Mouse (Mus musculus) CH12.LX (cell line): ENCODE data around the gene Mrpl54. TPM values are rescaled to one million over a fixed set of nuclear protein-coding genes. Genes with fewer than 3 reads are reported as not detected.
A peak's percentile ranks its signal among the peaks of the same experiment; 100 is the strongest.

Source experiments
- DNase-seq: peaks from one replicate; pipeline ENCODE4 v3.0.0-alpha.2; 2013; ENCODE audit errors: extremely low read depth
- H3K27ac ChIP-seq: 2 replicates; pipeline ENCODE4 v1.5.1; 2012; ENCODE audit warnings: low read depth, mild to moderate bottlenecking, control low read depth, moderate library complexity; ENCODE audit not compliant: insufficient read depth
- H3K27me3 ChIP-seq: replicated peaks from 2 replicates; pipeline ENCODE3; 2012; ENCODE audit warnings: inconsistent platforms
- H3K36me3 ChIP-seq, 2 experiments: replicated peaks in 1 of 2; 2 replicates each; pipeline versions ENCODE3 to v1.6.1; 2012; ENCODE audit warnings: inconsistent platforms in 1 of 2, low read length in 1 of 2, mild to moderate bottlenecking in 1 of 2, mixed read lengths in 1 of 2, moderate library complexity in 1 of 2; ENCODE audit not compliant: control insufficient read depth in 1 of 2, insufficient read depth in 1 of 2
- H3K4me1 ChIP-seq, 2 experiments: 2 replicates each; pipeline ENCODE4 v1.6.1; 2012; ENCODE audit warnings: inconsistent platforms in 1 of 2, moderate library complexity in 1 of 2; ENCODE audit not compliant: insufficient read depth in 2 of 2, control insufficient read depth in 1 of 2
- H3K4me2 ChIP-seq: 2 replicates; pipeline ENCODE4 v1.6.1; 2012; ENCODE audit warnings: low read depth, mild to moderate bottlenecking, control low read depth; ENCODE audit not compliant: poor library complexity, insufficient read depth, severe bottlenecking
- H3K4me3 ChIP-seq, 3 experiments: fragments of 150-350 bp in 1 of 3; sonication (generic) in 1 of 3; replicated peaks in 1 of 3; 2 replicates each; pipeline versions ENCODE3 to v1.5.1; 2011 to 2012; ENCODE audit warnings: low read depth in 2 of 3, low read length in 2 of 3, mild to moderate bottlenecking in 2 of 3, moderate library complexity in 2 of 3, control low read depth in 1 of 3, improper control_type of control experiment in 1 of 3, inconsistent platforms in 1 of 3, mixed read lengths in 1 of 3; ENCODE audit not compliant: poor library complexity in 1 of 3
- H3K79me2 ChIP-seq: replicated peaks from 2 replicates; pipeline ENCODE4 v1.6.1; 2012; ENCODE audit warnings: mild to moderate bottlenecking, moderate library complexity; ENCODE audit not compliant: control insufficient read depth, poor library complexity, insufficient read depth, severe bottlenecking; ENCODE audit errors: extremely low read depth
- H3K9ac ChIP-seq: 2 replicates; pipeline ENCODE4 v1.6.1; 2012; ENCODE audit warnings: low read depth, mild to moderate bottlenecking, control low read depth, moderate library complexity; ENCODE audit not compliant: insufficient read depth
- H3K9me3 ChIP-seq: replicated peaks from 2 replicates; pipeline ENCODE3; 2012; ENCODE audit warnings: low read length, inconsistent platforms, mixed read lengths
- BHLHE40 ChIP-seq: IDR thresholded peaks from 2 replicates; pipeline ENCODE4 v1.6.1; 2011; ENCODE audit warnings: mild to moderate bottlenecking, low read depth, low read length, improper control_type of control experiment
- CHD1 ChIP-seq: IDR thresholded peaks from 2 replicates; pipeline ENCODE4 v1.6.1; 2012; ENCODE audit warnings: low read depth, low read length, improper control_type of control experiment, inconsistent platforms
- CHD2 ChIP-seq: IDR thresholded peaks from 2 replicates; pipeline ENCODE4 v1.6.1; 2011; ENCODE audit warnings: low read length, improper control_type of control experiment
- CTCF ChIP-seq, 2 experiments: IDR thresholded peaks in 1 of 2; conservative IDR thresholded peaks in 1 of 2; 2 replicates each; pipeline ENCODE4 v1.5.1; 2011 to 2012; ENCODE audit warnings: low read depth in 2 of 2, low read length in 2 of 2, improper control_type of control experiment in 1 of 2, inconsistent platforms in 1 of 2, mild to moderate bottlenecking in 1 of 2, moderate library complexity in 1 of 2
- E2F4 ChIP-seq: IDR thresholded peaks from 2 replicates; pipeline ENCODE4 v1.6.1; 2011; ENCODE audit warnings: low read depth, low read length, improper control_type of control experiment; ENCODE audit not compliant: insufficient replicate concordance
- ELF1 ChIP-seq: IDR thresholded peaks from 2 replicates; pipeline ENCODE4 v1.6.1; 2014; ENCODE audit warnings: low read depth, mild to moderate bottlenecking, inconsistent platforms, low read length, improper control_type of control experiment
- EP300 ChIP-seq: IDR thresholded peaks from 2 replicates; pipeline ENCODE4 v1.6.1; 2011; ENCODE audit warnings: low read length, improper control_type of control experiment
- ETS1 ChIP-seq: conservative IDR thresholded peaks from 2 replicates; pipeline ENCODE4 v1.6.1; 2012; ENCODE audit warnings: low read depth, mild to moderate bottlenecking, inconsistent platforms, low read length, improper control_type of control experiment, moderate library complexity
- GABPA ChIP-seq: IDR thresholded peaks from 2 replicates; pipeline ENCODE4 v1.6.1; 2012; ENCODE audit warnings: low read depth, low read length, improper control_type of control experiment, inconsistent platforms; ENCODE audit not compliant: insufficient replicate concordance
- HCFC1 ChIP-seq: IDR thresholded peaks from 2 replicates; pipeline ENCODE4 v1.6.1; 2012; ENCODE audit warnings: low read depth, mild to moderate bottlenecking, inconsistent platforms, low read length, improper control_type of control experiment
- IRF4 ChIP-seq: IDR thresholded peaks from 2 replicates; pipeline ENCODE4 v1.6.1; 2014; ENCODE audit warnings: low read depth, mild to moderate bottlenecking, inconsistent platforms, low read length, improper control_type of control experiment
- JUN ChIP-seq: IDR thresholded peaks from 2 replicates; pipeline ENCODE4 v1.6.1; 2011; ENCODE audit warnings: low read depth, mild to moderate bottlenecking, low read length, improper control_type of control experiment, moderate library complexity; ENCODE audit not compliant: insufficient read depth
- JUND ChIP-seq: conservative IDR thresholded peaks from 2 replicates; pipeline ENCODE4 v1.6.1; 2011; ENCODE audit warnings: low read depth, low read length, improper control_type of control experiment
- KAT2A ChIP-seq: IDR thresholded peaks from 2 replicates; pipeline ENCODE4 v1.6.1; 2012; ENCODE audit warnings: low read length, improper control_type of control experiment, inconsistent platforms; ENCODE audit not compliant: insufficient replicate concordance
- MAFK ChIP-seq: IDR thresholded peaks from 2 replicates; pipeline ENCODE4 v1.6.1; 2011; ENCODE audit warnings: low read length, improper control_type of control experiment; ENCODE audit not compliant: insufficient replicate concordance
- MAX ChIP-seq: IDR thresholded peaks from 2 replicates; pipeline ENCODE4 v1.6.1; 2011; ENCODE audit warnings: low read length, improper control_type of control experiment
- MAZ ChIP-seq: IDR thresholded peaks from 2 replicates; pipeline ENCODE4 v1.6.1; 2012; ENCODE audit warnings: low read depth, mild to moderate bottlenecking, inconsistent platforms, low read length, improper control_type of control experiment, moderate library complexity
- MEF2A ChIP-seq: IDR thresholded peaks from 2 replicates; pipeline ENCODE4 v1.6.1; 2014; ENCODE audit warnings: low read depth, mild to moderate bottlenecking, inconsistent platforms, low read length, improper control_type of control experiment, borderline replicate concordance
- MXI1 ChIP-seq: IDR thresholded peaks from 2 replicates; pipeline ENCODE4 v1.6.1; 2011; ENCODE audit warnings: mild to moderate bottlenecking, low read depth, low read length, improper control_type of control experiment
- MYC ChIP-seq: IDR thresholded peaks from 2 replicates; pipeline ENCODE4 v1.6.1; 2011; ENCODE audit warnings: low read depth, mild to moderate bottlenecking, improper control_type of control experiment, low read length
- NELFE ChIP-seq: IDR thresholded peaks from 2 replicates; pipeline ENCODE4 v1.6.1; 2011; ENCODE audit warnings: low read depth, low read length, improper control_type of control experiment
- NRF1 ChIP-seq: IDR thresholded peaks from 2 replicates; pipeline ENCODE4 v1.6.1; 2014; ENCODE audit warnings: low read depth, mild to moderate bottlenecking, inconsistent platforms, low read length, improper control_type of control experiment, moderate library complexity
- PAX5 ChIP-seq: IDR thresholded peaks from 2 replicates; pipeline ENCODE4 v1.6.1; 2012; ENCODE audit warnings: low read length, inconsistent platforms, mixed read lengths
- POLR2A ChIP-seq: IDR thresholded peaks from 2 replicates; pipeline ENCODE4 v1.6.1; 2011; ENCODE audit warnings: low read depth, mild to moderate bottlenecking, improper control_type of control experiment, low read length
- POLR2AphosphoS2 ChIP-seq: IDR thresholded peaks from 2 replicates; pipeline ENCODE4 v1.6.1; 2011; ENCODE audit warnings: low read depth, low read length, improper control_type of control experiment
- RAD21 ChIP-seq: IDR thresholded peaks from 2 replicates; pipeline ENCODE4 v1.6.1; 2011; ENCODE audit warnings: low read depth, mild to moderate bottlenecking, low read length, improper control_type of control experiment, moderate library complexity
- RCOR1 ChIP-seq: conservative IDR thresholded peaks from 2 replicates; pipeline ENCODE4 v1.6.1; 2012; ENCODE audit warnings: low read depth, mild to moderate bottlenecking, inconsistent platforms, low read length, improper control_type of control experiment
- SIN3A ChIP-seq: IDR thresholded peaks from 2 replicates; pipeline ENCODE4 v1.6.1; 2012; ENCODE audit warnings: low read length, improper control_type of control experiment, inconsistent platforms
- SMC3 ChIP-seq: IDR thresholded peaks from 2 replicates; pipeline ENCODE4 v1.6.1; 2011; ENCODE audit warnings: low read depth, low read length, improper control_type of control experiment
- TBP ChIP-seq: conservative IDR thresholded peaks from 2 replicates; pipeline ENCODE4 v1.6.1; 2011; ENCODE audit warnings: low read depth, low read length, improper control_type of control experiment
- TCF12 ChIP-seq: IDR thresholded peaks from 2 replicates; pipeline ENCODE4 v1.6.1; 2014; ENCODE audit warnings: low read depth, mild to moderate bottlenecking, inconsistent platforms, low read length, improper control_type of control experiment
- UBTF ChIP-seq: IDR thresholded peaks from 2 replicates; pipeline ENCODE4 v1.6.1; 2012; ENCODE audit warnings: low read depth, mild to moderate bottlenecking, inconsistent platforms, low read length, improper control_type of control experiment, moderate library complexity
- USF1 ChIP-seq: IDR thresholded peaks from 2 replicates; pipeline ENCODE4 v1.6.1; 2014; ENCODE audit warnings: low read depth, mild to moderate bottlenecking, inconsistent platforms, low read length, improper control_type of control experiment
- USF2 ChIP-seq: conservative IDR thresholded peaks from 2 replicates; pipeline ENCODE4 v1.6.1; 2011; ENCODE audit warnings: low read depth, low read length, improper control_type of control experiment
- ZC3H11A ChIP-seq: IDR thresholded peaks from 2 replicates; pipeline ENCODE4 v1.6.1; 2012; ENCODE audit warnings: low read depth, mild to moderate bottlenecking, inconsistent platforms, low read length, improper control_type of control experiment
- ZKSCAN1 ChIP-seq: IDR thresholded peaks from 2 replicates; pipeline ENCODE4 v1.6.1; 2012; ENCODE audit warnings: low read depth, inconsistent platforms, low read length, improper control_type of control experiment, borderline replicate concordance
- ZMIZ1 ChIP-seq: IDR thresholded peaks from 2 replicates; pipeline ENCODE4 v1.6.1; 2012; ENCODE audit warnings: low read depth, mild to moderate bottlenecking, inconsistent platforms, low read length, improper control_type of control experiment
- ZNF384 ChIP-seq: IDR thresholded peaks from 2 replicates; pipeline ENCODE4 v1.6.1; 2012; ENCODE audit warnings: low read depth, low read length, improper control_type of control experiment, inconsistent platforms
- dilution Hi-C: fragments of 300-500 bp; cut with MboI; formaldehyde crosslinking; loops from 2 replicates; pipeline ENCODE4 v1.14.3; 2020; ENCODE audit warnings: low sequenced_read_pairs; ENCODE audit not compliant: extremely low pct_unique_long_range_greater_than_20kb, extremely low pct_ligation_motif_present
- in situ Hi-C: fragments of 300-500 bp; cut with MboI; formaldehyde crosslinking; loops from 3 replicates; pipeline ENCODE4 v1.14.3; 2019; ENCODE audit warnings: low sequenced_read_pairs, low pct_ligation_motif_present, low pct_unique_long_range_greater_than_20kb, mixed read lengths
- polyA plus RNA-seq: library from polyadenylated mRNA; unstranded; fragments of >175 nt; gene quantifications from 2 replicates; pipeline ENCODE4 v1.2.1, GENCODE M21; 2012; ENCODE audit warnings: low read depth; ENCODE audit not compliant: insufficient read length
- total RNA-seq, 2 experiments: library from RNA; depleted of rRNA; stranded (reverse); fragments of 300-350 nt in 1 of 2; fragments of >200 nt in 1 of 2; gene quantifications; 2 replicates each; pipeline ENCODE4 v1.2.3; 2012 to 2014

Gene Mrpl54
- total and polyA plus RNA-seq, 3 experiments: 104 to 167 (median 128) TPM

DNA sequence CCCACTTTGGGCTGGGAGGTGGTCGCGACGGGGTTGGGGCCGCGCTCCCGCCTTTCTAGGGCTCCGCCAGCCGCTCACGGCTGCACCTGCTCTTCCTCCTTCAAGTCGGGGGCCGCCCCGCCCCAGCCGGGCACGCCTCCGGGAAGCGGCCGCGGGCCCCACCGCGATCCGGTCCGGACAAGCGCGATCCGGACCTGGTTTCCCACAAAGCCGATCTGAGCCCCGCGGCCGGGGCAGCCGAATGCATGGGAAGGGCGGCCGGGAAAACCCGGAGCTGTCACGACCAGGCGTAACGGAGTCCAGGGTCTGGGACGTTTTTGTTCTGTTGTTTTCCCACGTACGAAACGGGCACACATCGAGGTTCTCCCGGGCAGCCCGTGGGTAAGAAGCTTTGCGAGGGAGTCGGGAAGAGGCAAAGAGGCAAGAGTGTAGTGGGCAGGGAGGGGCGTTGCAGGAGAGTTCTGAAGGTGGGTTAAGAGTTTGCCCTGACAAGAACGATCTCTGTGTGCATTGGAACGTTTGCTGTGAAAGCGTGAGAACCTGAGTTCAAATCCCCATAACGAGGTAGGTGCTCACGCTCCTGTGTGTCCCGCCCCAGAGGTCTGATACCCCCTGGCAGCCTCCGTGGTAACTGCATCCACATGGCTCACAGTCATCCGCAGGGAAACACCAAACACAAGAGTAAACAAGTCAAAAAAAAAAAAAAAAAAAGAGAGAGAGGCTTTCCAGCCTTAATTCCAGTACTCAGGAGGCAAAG is 19.1 kb upstream of the Mrpl54 start:
- peak overlapping the region; percentile 49 for H3K9ac ChIP-seq
- H3K27me3 ChIP-seq: peaks cover 34% of the 10 kb centered on the region
- H3K4me1 ChIP-seq: peaks cover 5 to 39% of the 10 kb centered on the region in 2 experiments; a peak in 3 of 4 replicates
- DNase-seq: peak; percentile 82
- dilution Hi-C loops (no loop called here), in situ Hi-C loops (loop anchor here (5.0 kb wide), 1 partner anchor 89 kb away; no protein-coding TSS in a partner anchor)
- H3K9me3 ChIP-seq: peaks cover 6% of the 10 kb centered on the region
- TF ChIP-seq JUN (no peak), RAD21 (no peak), PAX5 (no peak), MAX (no peak), TBP (no peak), MYC (no peak), ZMIZ1 (peak; percentile 41; the same call in 1 of the 2 replicates), CTCF (conservative IDR thresholded peaks at IDR 0.05 in 1 of 2, IDR thresholded peaks at IDR 0.05 in 1 of 2; ENCODE audit: low read depth in 2 of 2, low read length in 2 of 2) (peak in 1 of 2 experiments; percentile 19; a peak in 1 of 4 replicates), SIN3A (peak; percentile 98), ZKSCAN1 (no peak), ELF1 (peak; percentile 87), KAT2A (no peak), E2F4 (no peak), NELFE (peak; percentile 33; the same call in 1 of the 2 replicates), CHD1 (no peak), USF1 (no peak), JUND (no peak), GABPA (no peak), RCOR1 (no peak; the same call in 1 of the 2 replicates), CHD2 (peak; percentile 58; the same call in 1 of the 2 replicates), BHLHE40 (peak; percentile 78), MXI1 (peak; percentile 84), ZC3H11A (no peak), MAFK (no peak), TCF12 (peak; percentile 74), HCFC1 (peak; percentile 73), EP300 (no peak), MEF2A (peak; percentile 83), MAZ (peak; percentile 93), POLR2A (peak; percentile 37; the same call in 1 of the 2 replicates), ETS1 (peak; percentile 4; the same call in 1 of the 2 replicates), UBTF (peak; percentile 80; the same call in 1 of the 2 replicates), ZNF384 (no peak), POLR2AphosphoS2 (no peak), IRF4 (peak; percentile 65), NRF1 (peak; percentile 47; the same call in 1 of the 2 replicates), SMC3 (peak; percentile 20), USF2 (0 out of 2 replicates have a peak, but pooled peaks have one; percentile 13)
- H3K79me2 ChIP-seq: no peaks in the 10 kb centered on the region
- no peaks in the 10 kb centered on the region for H3K36me3 ChIP-seq
- peak overlapping the region; percentile 45 to 67 (median 52) for H3K4me3 ChIP-seq
- H3K27ac ChIP-seq: no peak overlapping the region
- peak overlapping the region; percentile 76 for H3K4me2 ChIP-seq
